Mouse (Mus musculus) megakaryocyte, embryonic 14.5 days (primary cell): ENCODE results near the gene Capza2.
A peak's percentile ranks its signal among the peaks of the same experiment; 100 is the strongest.

Experiments used
- FLI1 ChIP-seq: IDR thresholded peaks from 2 replicates; pipeline ENCODE4 v1.6.1; 2012; ENCODE audit warnings: low read length, inconsistent platforms, mixed read lengths
- GATA1 ChIP-seq: IDR thresholded peaks from 3 replicates; pipeline ENCODE4 v1.6.1; 2012; ENCODE audit warnings: mixed read lengths, low read length, inconsistent platforms, borderline replicate concordance

DNA sequence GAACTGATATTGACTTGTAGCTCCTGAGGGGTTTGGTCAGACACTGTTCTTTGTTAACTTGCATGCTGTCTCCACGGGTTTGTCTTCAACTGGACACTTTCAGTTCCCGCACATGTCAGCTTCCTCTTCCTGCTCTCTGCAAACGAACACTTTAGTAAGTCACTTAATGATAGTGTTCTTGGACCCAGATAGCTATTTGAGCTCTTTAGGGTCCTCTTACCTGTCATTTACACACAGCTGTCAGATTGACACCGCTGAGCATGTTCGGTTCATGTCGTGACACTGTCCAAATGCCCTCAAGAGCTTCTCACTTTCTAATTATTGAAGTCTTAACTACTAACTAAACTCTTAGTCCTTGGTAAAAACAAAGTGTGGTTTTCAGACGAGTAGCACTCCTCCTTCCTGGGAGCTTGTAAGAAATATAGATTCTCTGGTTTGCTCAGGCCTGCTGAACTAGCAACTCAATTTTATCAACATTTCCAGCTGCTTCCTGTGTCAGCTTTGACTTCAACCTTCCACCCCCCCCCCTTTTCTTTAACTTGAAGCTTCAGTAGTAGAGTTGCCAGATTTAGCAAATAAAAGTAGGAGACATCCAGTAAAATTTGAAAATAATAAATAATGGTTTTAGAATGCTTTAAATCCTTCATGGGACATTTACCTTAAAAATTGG lies at the start of gene Capza2:
- no peak for TF ChIP-seq GATA1
- 0 out of 2 replicates have a peak, but pooled peaks have one; percentile 37 for TF ChIP-seq FLI1
